Mouse (Mus musculus): ENCODE data around the gene Tns1.
"Not testable (repeated sequence)": the region's sequence is repeated elsewhere in the genome, so short reads cannot be mapped to it uniquely, and the experiment has no call there.

DNA sequence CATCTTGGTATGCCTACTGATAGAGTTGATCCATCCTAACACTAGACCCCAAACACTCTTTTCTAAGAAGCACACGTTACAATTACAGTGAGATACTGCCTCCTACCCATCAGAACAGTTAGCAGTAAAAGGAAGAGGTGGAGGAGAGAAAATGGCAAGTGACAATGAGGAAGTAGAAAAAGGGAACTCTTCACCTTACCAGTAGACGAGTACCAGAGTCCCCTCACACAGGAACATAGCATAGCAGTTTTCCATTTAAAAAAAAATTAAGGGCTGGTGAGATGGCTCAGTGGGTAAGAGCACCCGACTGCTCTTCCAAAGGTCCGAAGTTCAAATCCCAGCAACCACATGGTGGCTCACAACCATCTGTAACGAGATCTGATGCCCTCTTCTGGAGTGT is 35.4 kb upstream of the Tns1 start:
- not testable (repeated sequence) for TF ChIP-seq POLR2A (IDR thresholded peaks at IDR 0.05; ENCODE audit: insufficient read depth, low read length); EP300 (IDR thresholded peaks at IDR 0.05; ENCODE audit: insufficient read depth, low read depth, low read length)

Data from ES-Bruce4 (cell line).